Mouse (Mus musculus): Measurements from ENCODE around the gene Imp3. TPM values are rescaled to one million over a fixed set of nuclear protein-coding genes. Genes with fewer than 3 reads are reported as not detected.
"Not testable (repeated sequence)": the region's sequence is repeated elsewhere in the genome, so short reads cannot be mapped to it uniquely, and the experiment has no call there.

Imp3 gene
- total and polyA plus RNA-seq, 3 experiments, result 154 to 160 TPM; not detected in 1

GRCm38 (mm10) chr9:56901187-56901586, 36.1 kb upstream of the Imp3 start:
- H3K9ac ChIP-seq (ENCODE audit: control insufficient read depth, low read depth, low read length, poor library complexity, severe bottlenecking), result no peak overlapping the region
- TF ChIP-seq KAT2A (conservative IDR thresholded peaks at IDR 0.05; ENCODE audit: low read depth, low read length) (no peak), GABPA (IDR thresholded peaks at IDR 0.05; ENCODE audit: low read depth, low read length) (no peak), CHD2 (IDR thresholded peaks at IDR 0.05; ENCODE audit: low read length) (no peak), POLR2A (IDR thresholded peaks at IDR 0.05; ENCODE audit: control insufficient read depth in 1 of 2, insufficient read depth in 1 of 2, low read depth in 1 of 2, low read length in 2 of 2, poor library complexity in 1 of 2) (no peak)
- DNase-seq (ENCODE audit: low read depth, low spot score), result no peak
- H3K9me3 ChIP-seq (replicated peaks; ENCODE audit: insufficient read depth, low read length), result no peaks in the 10 kb centered on the region
- no peak overlapping the region for H3K27ac ChIP-seq (ENCODE audit: control insufficient read depth, low read depth, low read length)
- no peak overlapping the region for H3K4me3 ChIP-seq (ENCODE audit: control insufficient read depth in 1 of 2, insufficient read depth in 1 of 2, low read depth in 2 of 2, low read length in 2 of 2)
- no peaks in the 10 kb centered on the region for H3K27me3 ChIP-seq (ENCODE audit: control insufficient read depth in 1 of 2, insufficient read depth in 2 of 2, low read length in 2 of 2)
- peaks cover 9 to 26% of the 10 kb centered on the region in 2 experiments for H3K4me1 ChIP-seq (ENCODE audit: control insufficient read depth in 1 of 2, insufficient read depth in 2 of 2, low read length in 2 of 2)
- H3K36me3 ChIP-seq (ENCODE audit: control insufficient read depth in 1 of 2, insufficient read depth in 2 of 2, low read length in 2 of 2), result peaks cover 0 to 21% of the 10 kb centered on the region in 2 experiments; a peak in 2 of 4 replicates
- H3K79me2 ChIP-seq (ENCODE audit: control insufficient read depth, insufficient read depth, low read length, poor library complexity), result no peaks in the 10 kb centered on the region

- peak; percentile 59; the same call in 1 of the 2 replicates for TF ChIP-seq RCOR1 (IDR thresholded peaks at IDR 0.05; ENCODE audit: low read depth, low read length)
- TF ChIP-seq USF1 (IDR thresholded peaks at IDR 0.05; ENCODE audit: low read depth, low read length), result no peak
- TF ChIP-seq RAD21 (IDR thresholded peaks at IDR 0.05; ENCODE audit: low read depth, low read length), result no peak
- TF ChIP-seq ETS1 (IDR thresholded peaks at IDR 0.05; ENCODE audit: low read depth, low read length), result 0 out of 2 replicates have a peak, but pooled peaks have one; percentile 28
- TF ChIP-seq POLR2AphosphoS2 (IDR thresholded peaks at IDR 0.05; ENCODE audit: low read length), result no peak
- peak; percentile 64 to 65 for TF ChIP-seq EP300 (IDR thresholded peaks at IDR 0.05; ENCODE audit: low read depth in 1 of 2, low read length in 2 of 2)
- peak; percentile 79 for TF ChIP-seq GATA1 (IDR thresholded peaks at IDR 0.05; ENCODE audit: low read depth, low read length)
- Histone ChIP-seq H3K79me2 (ENCODE audit: control insufficient read depth, insufficient read depth, low read length, poor library complexity) (no peaks in the 10 kb centered on the region), H3K27ac (ENCODE audit: control insufficient read depth, low read depth, low read length) (peak overlapping the region; percentile 62), H3K9me3 (replicated peaks; ENCODE audit: insufficient read depth, low read length) (no peaks in the 10 kb centered on the region), H3K4me3 (ENCODE audit: control insufficient read depth in 1 of 2, insufficient read depth in 1 of 2, low read depth in 2 of 2, low read length in 2 of 2) (no peak overlapping the region), H3K36me3 (ENCODE audit: control insufficient read depth in 1 of 2, insufficient read depth in 2 of 2, low read length in 2 of 2) (peaks cover 0 to 22% of the 10 kb centered on the region in 2 experiments; a peak in 2 of 4 replicates), H3K27me3 (ENCODE audit: control insufficient read depth in 1 of 2, insufficient read depth in 2 of 2, low read length in 2 of 2) (no peaks in the 10 kb centered on the region), H3K4me1 (ENCODE audit: control insufficient read depth in 1 of 2, insufficient read depth in 2 of 2, low read length in 2 of 2) (peaks cover 9 to 33% of the 10 kb centered on the region in 2 experiments), H3K9ac (ENCODE audit: control insufficient read depth, low read depth, low read length, poor library complexity, severe bottlenecking) (no peak overlapping the region)
- DNase-seq (ENCODE audit: low read depth, low spot score), result peak; percentile 63
These were observed 33.6 kb upstream of the Imp3 start for GRCm38 (mm10) chr9:56903662-56904061.

- no peak overlapping the region for H3K9ac ChIP-seq (ENCODE audit: control insufficient read depth, low read depth, low read length, poor library complexity, severe bottlenecking)
- DNase-seq (ENCODE audit: low read depth, low spot score), result peak; percentile 18
- H3K9me3 ChIP-seq (replicated peaks; ENCODE audit: insufficient read depth, low read length), result no peaks in the 10 kb centered on the region
- peaks cover 0 to 13% of the 10 kb centered on the region in 2 experiments; a peak in 2 of 4 replicates for H3K36me3 ChIP-seq (ENCODE audit: control insufficient read depth in 1 of 2, insufficient read depth in 2 of 2, low read length in 2 of 2)
- no peak overlapping the region for H3K4me3 ChIP-seq (ENCODE audit: control insufficient read depth in 1 of 2, insufficient read depth in 1 of 2, low read depth in 2 of 2, low read length in 2 of 2)
- H3K79me2 ChIP-seq (ENCODE audit: control insufficient read depth, insufficient read depth, low read length, poor library complexity), result no peaks in the 10 kb centered on the region
- no peak overlapping the region for H3K27ac ChIP-seq (ENCODE audit: control insufficient read depth, low read depth, low read length)
- H3K4me1 ChIP-seq (ENCODE audit: control insufficient read depth in 1 of 2, insufficient read depth in 2 of 2, low read length in 2 of 2), result peaks cover 5 to 26% of the 10 kb centered on the region in 2 experiments
- TF ChIP-seq BHLHE40 (IDR thresholded peaks at IDR 0.05; ENCODE audit: borderline replicate concordance, low read depth, low read length) (no peak), CHD2 (IDR thresholded peaks at IDR 0.05; ENCODE audit: low read length) (no peak), TCF12 (IDR thresholded peaks at IDR 0.05; ENCODE audit: low read depth, low read length) (no peak), MYC (IDR thresholded peaks at IDR 0.05; ENCODE audit: low read depth, low read length) (no peak), MXI1 (IDR thresholded peaks at IDR 0.05; ENCODE audit: low read depth, low read length) (no peak), CTCF (IDR thresholded peaks at IDR 0.05 in 2 of 3, conservative IDR thresholded peaks at IDR 0.05 in 1 of 3; ENCODE audit: control insufficient read depth in 1 of 3, insufficient read depth in 1 of 3, low read depth in 2 of 3, low read length in 3 of 3, poor library complexity in 1 of 3, severe bottlenecking in 1 of 3) (no peak), USF1 (IDR thresholded peaks at IDR 0.05; ENCODE audit: low read depth, low read length) (no peak), SMC3 (IDR thresholded peaks at IDR 0.05; ENCODE audit: low read depth, low read length) (no peak)
- H3K27me3 ChIP-seq (ENCODE audit: control insufficient read depth in 1 of 2, insufficient read depth in 2 of 2, low read length in 2 of 2), result no peaks in the 10 kb centered on the region
These were observed 29.7 kb upstream of the Imp3 start for GRCm38 (mm10) chr9:56907549-56907948.

GRCm38 (mm10) chr9:56909991-56910390, 27.3 kb upstream of the Imp3 start:
- H3K27ac ChIP-seq (ENCODE audit: control insufficient read depth, low read depth, low read length); DNase-seq (ENCODE audit: low read depth, low spot score); H3K9me3 ChIP-seq (replicated peaks; ENCODE audit: insufficient read depth, low read length); H3K9ac ChIP-seq (ENCODE audit: control insufficient read depth, low read depth, low read length, poor library complexity, severe bottlenecking); H3K4me3 ChIP-seq (ENCODE audit: control insufficient read depth in 1 of 2, insufficient read depth in 1 of 2, low read depth in 2 of 2, low read length in 2 of 2); H3K36me3 ChIP-seq (ENCODE audit: control insufficient read depth in 1 of 2, insufficient read depth in 2 of 2, low read length in 2 of 2); H3K79me2 ChIP-seq (ENCODE audit: control insufficient read depth, insufficient read depth, low read length, poor library complexity); H3K27me3 ChIP-seq (ENCODE audit: control insufficient read depth in 1 of 2, insufficient read depth in 2 of 2, low read length in 2 of 2): not testable (repeated sequence)
- H3K4me1 ChIP-seq (ENCODE audit: control insufficient read depth in 1 of 2, insufficient read depth in 2 of 2, low read length in 2 of 2), result peaks cover 2 to 12% of the 10 kb centered on the region in 2 experiments; a peak in 3 of 4 replicates
